Mouse (Mus musculus): ENCODE measurements around the gene Rnps1. TPM values are rescaled to one million over a fixed set of nuclear protein-coding genes. Genes with fewer than 3 reads are reported as not detected.
A peak's percentile ranks its signal among the peaks of the same experiment; 100 is the strongest.
"Not testable (repeated sequence)": the region's sequence is repeated elsewhere in the genome, so short reads cannot be mapped to it uniquely, and the experiment has no call there.

The Rnps1 gene
- polyA plus RNA-seq, 2 experiments from 2014 or later: 127 to 181 TPM

GRCm38 (mm10) chr17:24429201-24429983 lies 15.0 kb downstream of the Rnps1 start:
- no peak for ATAC-seq

DNA sequence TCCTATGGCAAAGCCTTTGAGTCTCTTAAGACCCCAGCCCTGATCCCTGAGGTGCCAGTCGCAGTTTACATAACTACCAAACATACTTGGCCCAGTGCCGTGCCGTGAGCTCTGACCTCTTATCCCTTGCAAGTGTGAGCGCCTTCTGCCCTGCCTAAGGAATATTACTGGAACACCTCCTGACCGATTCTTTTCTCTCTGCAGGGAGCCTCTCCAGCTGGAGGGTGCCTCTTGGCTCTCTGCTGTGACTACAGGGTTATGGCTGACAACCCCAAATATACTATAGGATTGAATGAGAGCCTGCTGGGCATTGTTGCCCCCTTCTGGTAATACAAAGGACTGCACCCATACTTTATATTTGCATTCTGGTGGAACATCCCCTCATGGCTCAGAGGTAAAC lies 22.7 kb downstream of the Rnps1 start:
- ATAC-seq: peak; percentile 82

GRCm38 (mm10) chr17:24440377-24440776 lies 26.0 kb downstream of the Rnps1 start:
- no peak for ATAC-seq

DNA sequence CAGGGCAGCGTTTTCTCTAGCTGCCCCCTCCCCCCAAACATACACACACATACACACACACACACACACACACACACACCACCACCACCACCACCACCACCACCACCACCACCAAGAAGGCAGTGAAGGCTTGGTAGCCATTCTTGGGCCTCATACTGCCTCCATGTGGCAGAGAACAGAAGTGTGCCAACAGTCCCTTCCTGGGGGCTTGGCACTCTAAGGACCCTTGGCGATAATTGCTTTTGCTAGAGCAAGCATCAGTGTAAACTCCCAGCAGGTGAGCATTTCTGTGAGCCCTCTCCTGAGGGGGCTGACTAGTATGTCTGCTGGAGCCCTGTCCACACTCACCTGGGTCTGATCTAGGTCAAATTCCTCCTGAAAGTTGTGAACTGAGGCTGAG lies 26.8 kb downstream of the Rnps1 start:
- ATAC-seq: no peak

DNA sequence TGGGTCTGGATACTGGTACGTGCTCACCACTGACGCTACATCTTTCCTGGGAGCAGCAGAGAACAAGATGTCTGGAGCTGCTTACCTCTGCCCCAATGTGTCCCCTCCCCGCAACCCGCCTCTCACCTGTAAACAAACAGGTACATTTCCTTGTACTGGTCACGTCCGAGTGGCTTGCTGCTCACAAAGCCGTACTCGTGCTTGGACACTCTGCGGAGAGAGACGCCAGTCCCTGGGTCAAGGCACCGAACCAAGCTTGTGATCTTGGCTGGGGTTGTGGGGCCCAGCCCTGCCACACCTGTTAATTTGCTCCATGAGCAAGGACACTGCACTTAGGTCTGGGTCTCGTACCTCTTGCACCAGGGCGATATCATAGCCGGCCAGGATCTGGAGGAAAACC lies 27.7 kb downstream of the Rnps1 start:
- ATAC-seq: no peak

DNA sequence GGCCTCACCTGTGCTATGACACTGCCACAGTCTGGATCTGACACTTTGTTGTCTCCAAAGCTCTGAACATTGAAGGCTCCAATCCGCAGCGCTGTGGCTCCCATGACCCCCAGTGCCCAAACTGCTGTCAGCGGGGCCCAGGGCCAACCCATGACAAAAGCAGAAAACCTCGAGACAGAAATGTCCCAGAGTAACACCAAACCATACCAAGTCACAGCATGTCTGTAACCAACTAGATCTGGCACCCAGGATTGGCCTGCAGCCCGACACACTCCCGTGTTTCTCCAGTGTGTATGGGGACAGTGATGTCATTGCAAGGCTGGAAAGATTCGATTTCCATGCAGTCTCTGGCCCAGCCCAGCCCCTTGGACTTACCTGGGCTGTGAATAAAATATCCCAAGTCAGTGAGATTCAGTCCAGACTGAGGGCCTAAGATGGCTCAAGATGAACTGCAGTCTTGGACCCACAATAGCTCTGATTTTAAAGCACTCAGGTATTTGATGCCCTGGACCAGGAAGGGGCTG lies 28.3 kb downstream of the Rnps1 start, which contains the start of gene Dnase1l2:
Dnase1l2 (minus strand) TSS at position 474 of the 524 bp plus-strand sequence.
- no peak for ATAC-seq

- ATAC-seq: no peak
Observed at GRCm38 (mm10) chr17:24443409-24443808, 29.0 kb downstream of the Rnps1 start.

DNA sequence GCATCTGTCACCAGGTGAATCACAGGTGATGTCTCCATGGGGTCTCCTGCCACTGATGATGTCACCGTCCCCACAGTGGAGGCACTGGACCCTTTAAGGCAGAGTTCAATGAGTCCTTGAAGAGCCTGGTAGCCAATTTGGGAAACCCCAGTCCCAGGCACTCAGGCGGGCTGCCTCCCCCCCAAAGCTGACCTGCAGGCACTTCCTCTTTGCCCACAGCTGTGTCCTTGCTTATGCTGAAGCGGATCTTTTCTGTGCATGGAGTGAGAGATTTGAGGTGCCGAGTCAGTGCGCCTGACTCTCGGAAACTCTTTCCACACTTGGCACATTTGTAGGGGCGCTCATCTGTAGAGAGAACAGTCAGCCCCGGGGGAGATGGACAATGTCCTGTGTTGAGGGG lies 32.2 kb downstream of the Rnps1 start:
- ATAC-seq: no peak

DNA sequence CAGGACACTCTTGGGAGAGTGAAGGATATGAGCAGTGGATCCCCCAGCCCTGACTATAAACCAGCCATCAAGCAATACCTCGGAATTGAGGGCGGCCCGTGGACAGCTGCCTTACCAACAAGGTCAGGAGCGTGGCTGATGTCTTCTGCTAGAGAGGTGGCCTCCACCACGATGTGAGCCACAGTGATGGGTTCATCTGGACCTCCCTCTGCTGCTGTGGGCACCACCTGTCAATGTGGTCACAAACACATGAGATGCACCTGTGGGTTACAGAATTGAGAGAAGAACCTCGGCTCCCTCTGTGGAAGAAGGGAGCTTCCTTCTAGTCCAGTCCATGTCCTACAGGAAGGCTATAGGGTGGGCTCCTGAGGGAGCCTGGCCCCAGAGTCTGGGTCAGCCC lies 35.1 kb downstream of the Rnps1 start:
- ATAC-seq: no peak

GRCm38 (mm10) chr17:24451220-24451619 lies 36.9 kb downstream of the Rnps1 start:
- ATAC-seq: no peak

GRCm38 (mm10) chr17:24453372-24453771 lies 39.0 kb downstream of the Rnps1 start:
- no peak for ATAC-seq

DNA sequence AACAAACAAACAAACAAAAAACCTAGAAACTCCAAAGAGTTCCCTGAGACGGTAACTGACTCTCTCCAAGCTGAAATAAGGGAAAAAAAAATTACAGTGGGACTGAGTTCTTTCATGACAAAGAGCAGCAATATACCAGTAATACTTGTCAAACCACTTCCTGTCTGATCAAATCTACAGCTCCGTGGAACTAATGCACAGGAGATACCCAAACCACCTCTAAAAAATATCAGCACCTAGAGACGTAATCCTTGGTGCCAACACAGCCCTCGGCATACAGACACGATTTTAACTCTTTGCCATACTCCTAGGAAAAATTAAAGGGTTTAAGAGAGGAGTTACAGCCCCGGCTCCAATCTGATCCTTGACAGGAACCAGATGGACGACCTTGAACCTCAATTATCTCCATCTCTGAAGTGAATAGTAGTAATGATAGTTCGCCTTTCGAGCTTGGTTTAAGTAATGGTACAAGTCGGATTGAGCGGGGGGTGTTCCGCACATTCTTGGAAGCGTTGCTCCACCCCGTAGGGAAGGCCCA lies 39.9 kb downstream of the Rnps1 start:
- ATAC-seq: peak; percentile 66

- ATAC-seq: peak; percentile 90
Observed at GRCm38 (mm10) chr17:24454756-24455522, 40.6 kb downstream of the Rnps1 start.

- not testable (repeated sequence) for ATAC-seq
Observed at GRCm38 (mm10) chr17:24455523-24456206, 41.3 kb downstream of the Rnps1 start.

DNA sequence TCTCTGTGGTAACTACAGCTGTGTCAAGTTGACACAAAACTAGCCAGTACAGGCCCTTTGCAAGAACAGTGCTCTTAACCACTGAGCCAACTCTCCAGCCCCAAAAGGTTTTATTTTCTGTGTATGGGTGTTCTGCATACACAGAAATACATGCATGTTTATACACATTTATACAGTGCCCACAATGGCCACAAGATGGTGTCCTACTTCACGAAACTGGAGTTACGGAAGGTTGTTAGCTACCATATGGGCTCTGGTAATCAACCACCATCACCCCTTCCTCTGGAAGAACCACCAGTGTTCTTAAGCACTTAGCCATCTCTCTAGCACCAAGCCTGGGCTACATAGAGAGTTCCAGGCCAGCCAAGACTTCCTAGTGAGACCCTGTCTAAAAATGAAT lies 47.2 kb downstream of the Rnps1 start:
- peak; percentile 53 for ATAC-seq

DNA sequence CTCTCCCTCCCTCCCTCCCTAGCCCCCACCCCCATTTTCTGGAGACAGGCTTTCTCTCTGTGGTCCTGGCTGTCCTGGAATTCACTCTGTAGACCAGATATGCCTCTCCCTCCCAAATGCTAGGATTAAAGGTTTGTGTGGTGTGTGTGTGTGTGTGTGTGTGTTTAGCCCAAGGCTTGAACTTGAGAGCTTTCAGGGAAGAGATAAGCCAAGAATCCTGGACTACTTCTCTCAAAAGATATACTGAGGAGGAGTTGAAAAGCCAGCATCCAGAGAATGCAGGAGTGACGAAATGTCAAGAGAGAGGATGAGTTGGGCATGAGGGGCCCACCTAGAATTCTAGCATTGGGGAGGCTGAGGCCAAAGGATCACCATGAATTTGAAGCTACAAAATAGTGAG lies 48.6 kb downstream of the Rnps1 start:
- ATAC-seq: no peak

GRCm38 (mm10) chr17:24463374-24464133 lies 49.2 kb downstream of the Rnps1 start:
- no peak for ATAC-seq

DNA sequence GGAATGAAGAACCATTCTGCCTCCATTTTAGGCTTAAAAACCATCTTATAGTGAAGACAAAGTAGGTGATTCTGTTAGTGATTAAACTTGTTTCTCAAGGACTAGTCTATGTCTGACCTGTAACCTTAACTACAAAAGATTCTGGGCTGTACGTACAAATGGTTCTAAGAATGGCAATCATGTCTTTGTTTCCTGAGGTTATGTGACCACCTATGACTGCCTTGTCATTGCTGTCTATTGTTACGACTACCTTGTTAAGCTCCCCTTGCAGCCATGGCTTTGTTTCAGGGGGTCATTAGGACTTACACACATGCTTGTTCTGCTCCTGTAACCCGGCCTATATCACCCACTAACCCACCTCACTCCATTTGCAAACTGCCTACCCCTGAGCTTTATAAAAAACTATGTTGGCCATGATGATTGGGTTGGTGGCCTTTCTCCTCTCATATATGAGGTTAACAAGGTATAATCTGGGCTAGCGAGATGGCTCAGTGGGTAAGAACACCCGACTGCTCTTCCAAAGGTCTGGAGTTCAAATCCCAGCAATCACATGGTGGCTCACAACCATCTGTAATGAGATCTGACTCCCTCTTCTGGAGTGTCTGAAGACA lies 54.4 kb downstream of the Rnps1 start:
- no peak for ATAC-seq

DNA sequence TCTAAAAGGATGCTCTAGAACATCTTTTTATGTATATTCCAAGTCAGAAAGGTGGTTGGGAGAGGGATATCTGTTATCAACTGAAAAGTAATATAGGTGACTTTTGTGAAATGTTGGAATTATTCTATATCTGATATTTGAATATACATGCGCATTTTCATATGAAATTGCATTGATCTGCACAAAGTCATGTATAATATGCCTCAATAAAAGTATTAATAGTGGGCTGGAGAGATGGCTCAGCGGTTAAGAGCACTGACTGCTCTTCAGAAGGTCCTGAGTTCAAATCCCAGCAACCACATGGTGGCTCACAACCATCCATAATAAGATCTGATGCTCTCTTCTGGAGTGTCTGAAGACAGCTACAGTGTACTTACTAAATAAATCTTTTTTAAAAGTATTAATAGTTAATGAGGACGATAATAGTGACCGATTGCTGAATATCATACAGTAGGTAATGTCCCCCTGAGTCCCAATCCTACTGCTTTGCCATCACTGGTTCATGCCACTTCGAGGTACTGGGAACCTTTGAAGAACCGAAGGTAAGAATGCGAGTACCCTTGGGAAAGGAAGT lies 55.1 kb downstream of the Rnps1 start:
- ATAC-seq: no peak

DNA sequence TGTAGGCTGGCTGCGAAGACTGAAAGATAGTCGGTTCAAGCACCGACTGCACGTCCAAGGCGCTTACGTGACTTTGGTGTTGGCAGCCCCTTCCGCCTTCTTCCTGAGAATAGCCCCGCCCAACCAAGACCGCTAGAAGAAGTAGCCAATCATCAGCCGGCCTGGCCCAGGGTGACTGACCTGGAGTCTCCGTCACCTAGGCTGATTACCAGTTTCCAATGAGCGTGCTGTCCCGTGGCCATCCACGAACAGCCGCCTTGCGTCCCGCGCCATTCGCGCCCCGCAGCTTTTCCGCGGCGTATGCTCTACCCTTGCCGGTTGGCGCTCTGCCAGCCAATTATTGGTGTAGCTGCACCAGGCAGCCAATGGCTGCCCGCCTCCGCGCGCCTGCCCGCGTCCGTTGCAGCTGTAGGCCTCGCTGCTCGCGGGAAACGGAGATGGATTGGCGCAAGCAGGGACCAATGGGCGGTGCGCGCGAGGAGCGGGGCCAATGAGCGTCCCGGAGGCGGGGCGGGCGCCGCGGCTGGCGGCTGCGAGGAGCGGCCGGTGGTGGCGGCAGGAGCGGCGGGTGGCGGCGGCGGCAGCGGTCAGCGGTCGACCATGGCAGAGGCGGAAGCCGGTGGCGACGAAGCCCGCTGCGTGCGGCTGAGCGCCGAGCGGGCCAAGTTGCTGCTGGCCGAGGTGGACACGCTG lies 55.7 kb downstream of the Rnps1 start, which contains the start of the genes E4f1 and Pgp:
E4f1 (minus strand) TSS at position 404 of the 693 bp plus-strand sequence.
Pgp (plus strand) TSS at position 483 of the 693 bp plus-strand sequence.
- peak; percentile 98 for ATAC-seq
